Mouse (Mus musculus) A20 (cell line): Measurements from ENCODE around the gene Krt78.

ENCODE experiments used
- DNase-seq: peaks from one replicate; pipeline ENCODE4 v3.0.0-alpha.2; 2011; ENCODE audit warnings: low read depth, low spot score

Krt78 gene

DNA sequence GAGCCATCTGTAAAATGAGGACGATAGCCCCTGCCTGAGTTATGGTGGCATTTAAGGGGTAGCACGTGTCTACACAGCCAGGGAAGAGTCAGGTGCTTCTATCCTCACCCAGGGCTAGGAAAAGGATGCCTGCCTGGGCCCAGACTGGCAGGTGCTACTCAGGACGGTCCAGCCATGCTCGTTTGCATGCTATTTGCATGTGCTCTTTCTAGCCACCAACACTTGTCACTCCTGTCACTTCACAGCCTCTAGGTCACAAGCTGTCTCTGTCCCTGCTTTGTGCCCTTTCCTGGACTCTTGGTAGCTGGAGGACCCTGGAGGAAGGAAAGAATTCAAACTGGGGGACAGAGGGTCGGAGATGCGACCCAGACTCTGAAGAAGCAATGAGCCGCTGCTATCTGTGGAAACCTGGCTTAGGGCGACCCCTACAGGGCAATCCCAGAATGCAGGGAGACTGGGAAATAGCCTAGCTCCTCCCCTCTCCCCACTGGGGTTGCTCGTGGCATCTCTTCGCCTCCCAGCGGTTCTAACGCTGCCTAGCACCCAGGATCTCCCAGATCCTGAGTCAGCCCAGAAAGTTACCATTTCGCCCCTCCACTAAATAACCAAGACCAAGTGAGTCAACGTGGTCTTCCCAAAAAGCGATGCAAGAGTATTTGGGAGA is 19.5 kb upstream of the Krt78 start:
- peak; percentile 89 for DNase-seq

DNA sequence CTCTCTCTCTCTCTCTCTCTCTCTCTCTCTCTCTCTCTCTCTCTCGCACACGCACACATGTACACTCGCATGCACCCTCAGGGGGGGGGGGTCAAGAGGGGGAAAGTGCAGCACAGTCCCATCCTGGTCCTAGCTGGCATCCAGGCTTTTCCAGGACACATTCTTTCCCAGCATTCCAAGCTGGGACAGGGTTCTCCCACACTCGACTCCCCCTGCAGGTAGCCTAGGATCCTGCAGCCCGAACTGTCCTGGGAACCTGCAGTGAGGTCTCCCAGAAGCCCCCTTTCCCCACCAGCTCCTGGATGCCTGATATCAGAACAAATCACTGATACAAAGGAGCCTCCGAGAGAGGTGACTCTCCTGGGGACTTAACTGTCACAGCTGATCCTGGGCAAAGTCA is 16.4 kb upstream of the Krt78 start:
- no peak for DNase-seq

DNA sequence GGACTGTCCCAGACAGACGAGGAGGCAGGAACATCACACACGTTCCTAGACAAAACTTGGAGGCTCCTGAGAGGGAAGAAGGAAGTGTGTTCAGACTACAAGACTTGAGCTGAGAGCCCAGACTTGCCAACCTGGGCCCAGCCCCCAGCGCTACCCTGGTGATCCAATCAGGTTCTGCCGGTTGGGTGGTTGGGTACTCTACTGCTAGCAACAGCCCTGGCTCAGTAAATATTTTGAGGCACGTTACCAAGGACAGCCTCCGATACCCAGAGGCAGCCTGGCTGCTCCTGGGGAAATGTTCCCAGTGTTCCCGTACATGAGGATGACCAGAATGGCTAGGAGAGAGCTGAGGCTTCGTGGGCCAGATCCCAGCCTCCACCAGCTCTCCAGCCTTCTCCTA is 12.7 kb upstream of the Krt78 start:
- no peak for DNase-seq

DNA sequence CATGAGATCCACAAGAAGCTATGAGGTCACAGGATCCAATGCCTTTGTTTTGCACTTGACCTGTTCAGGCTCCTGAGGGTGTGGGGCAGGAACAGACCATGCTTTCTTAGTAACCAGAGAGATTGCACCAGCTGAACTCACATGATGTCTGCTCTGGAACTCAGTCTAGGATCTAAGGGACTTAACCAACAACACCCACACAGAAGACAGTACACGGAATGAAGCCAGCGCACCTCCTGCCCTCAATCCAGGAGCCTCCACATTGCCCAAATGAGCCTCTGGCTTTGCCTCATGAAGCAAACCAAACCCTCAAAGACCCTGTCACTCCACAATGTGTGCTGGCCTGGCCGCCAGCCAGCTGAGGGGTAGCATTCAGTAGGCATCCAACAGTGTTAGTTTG is 4.8 kb upstream of the Krt78 start:
- no peak for DNase-seq

DNA sequence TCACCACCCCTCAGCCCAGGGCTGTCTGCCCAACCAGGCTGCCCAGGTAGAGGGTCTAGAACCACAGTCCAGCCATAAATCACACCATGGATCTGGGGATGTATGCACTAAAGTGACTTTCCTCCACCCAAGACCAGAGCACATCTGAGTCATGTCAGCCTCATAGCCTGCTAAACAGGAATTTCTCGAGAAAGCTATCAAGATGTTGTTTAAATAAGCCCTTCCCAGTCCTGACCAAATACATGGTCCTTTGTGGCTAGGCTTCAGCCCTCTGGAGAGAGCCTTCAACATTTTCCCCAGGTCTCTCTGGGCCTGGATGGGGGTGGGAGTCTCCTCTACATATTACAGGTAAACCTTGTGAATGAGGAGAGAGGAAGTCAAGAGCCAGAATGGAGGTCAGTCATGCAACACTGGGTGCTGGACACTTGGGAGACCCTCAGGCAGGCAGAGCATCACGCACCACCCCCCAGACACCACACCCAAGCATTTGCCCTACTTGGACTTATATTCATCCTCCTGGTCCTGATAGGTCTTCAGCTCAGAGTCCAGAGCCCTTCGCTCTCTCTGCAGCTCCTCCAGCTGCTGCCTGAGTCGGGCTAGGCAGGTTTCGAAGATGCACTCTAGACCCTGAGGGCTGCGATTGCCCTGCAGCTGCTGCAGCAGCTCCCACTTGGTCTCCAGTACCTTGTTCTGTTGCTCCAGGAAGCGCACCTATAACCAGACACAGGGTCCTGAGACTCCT is 1.2 kb downstream of the Krt78 start:
- DNase-seq, result no peak

DNA sequence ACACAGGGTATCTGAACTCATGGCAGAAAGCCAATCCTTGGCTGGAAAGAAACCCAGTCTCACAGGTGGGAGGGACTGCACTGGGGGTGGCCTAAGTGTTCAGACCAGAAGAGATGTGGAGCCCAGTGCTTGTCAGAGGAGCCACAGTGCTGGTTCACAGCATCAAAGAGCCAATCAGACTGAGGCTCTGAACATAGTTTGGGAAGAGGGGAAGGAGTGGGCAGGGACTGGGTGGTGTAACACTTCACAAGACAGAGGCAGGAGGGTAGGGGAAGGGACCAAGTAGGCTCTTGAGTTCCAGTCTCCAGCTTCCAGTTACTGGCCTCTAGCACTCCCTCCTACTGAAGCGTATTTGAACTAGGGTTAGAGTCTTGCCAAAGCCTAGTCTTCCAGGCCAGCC is 8.7 kb downstream of the Krt78 start:
- DNase-seq, result no peak

DNA sequence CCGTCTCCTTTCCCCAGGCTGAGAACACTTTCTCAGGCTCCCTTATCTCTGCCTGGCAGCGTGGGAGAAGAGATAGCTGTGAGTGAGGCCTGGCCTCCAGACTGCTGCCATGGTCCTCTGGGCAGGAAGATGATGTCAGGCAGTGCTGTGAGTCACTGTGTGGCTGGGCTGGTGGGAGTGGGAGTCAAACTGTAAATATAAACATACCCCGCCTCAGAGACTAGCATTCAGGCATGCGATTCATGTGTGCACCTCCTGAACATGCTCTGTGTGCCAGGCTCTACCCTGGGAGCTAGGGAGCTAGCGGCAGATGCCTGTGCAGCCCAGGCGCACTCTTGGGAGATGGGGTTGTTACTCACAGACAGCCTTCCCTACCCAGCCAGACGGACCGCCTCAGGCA is 12.1 kb downstream of the Krt78 start:
- no peak for DNase-seq

DNA sequence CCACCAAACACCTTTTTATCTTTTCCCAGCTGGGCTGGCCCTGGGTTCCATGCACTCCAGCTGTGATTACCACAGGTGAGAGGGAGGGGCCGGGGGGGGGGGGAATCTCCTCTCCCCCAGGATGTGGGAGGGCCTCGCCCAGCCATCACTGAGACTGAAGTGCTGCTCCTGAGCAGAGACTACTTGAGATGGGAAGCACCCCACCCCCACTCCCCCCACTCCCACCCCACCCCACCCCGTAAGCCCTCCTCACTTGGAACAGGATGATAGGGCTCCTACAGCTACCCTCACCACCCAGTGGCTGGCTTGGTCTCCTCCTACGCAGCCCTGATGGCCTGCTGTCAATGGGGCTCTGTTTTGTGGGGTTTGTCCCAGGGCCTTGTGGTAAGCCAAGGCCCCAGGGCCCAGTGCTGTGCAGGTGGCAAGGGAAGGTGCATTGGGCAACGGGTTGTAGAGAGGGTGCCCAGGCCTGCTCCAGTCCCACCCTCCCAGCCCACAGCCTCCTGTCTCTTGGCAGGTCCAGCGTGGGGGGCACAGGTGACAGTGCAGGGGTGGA is 13.7 kb downstream of the Krt78 start, which contains the start of gene Krt79:
Gene Krt79, minus strand, starts transcription at position 51 of the 556 bp plus-strand sequence.
- DNase-seq, result no peak

DNA sequence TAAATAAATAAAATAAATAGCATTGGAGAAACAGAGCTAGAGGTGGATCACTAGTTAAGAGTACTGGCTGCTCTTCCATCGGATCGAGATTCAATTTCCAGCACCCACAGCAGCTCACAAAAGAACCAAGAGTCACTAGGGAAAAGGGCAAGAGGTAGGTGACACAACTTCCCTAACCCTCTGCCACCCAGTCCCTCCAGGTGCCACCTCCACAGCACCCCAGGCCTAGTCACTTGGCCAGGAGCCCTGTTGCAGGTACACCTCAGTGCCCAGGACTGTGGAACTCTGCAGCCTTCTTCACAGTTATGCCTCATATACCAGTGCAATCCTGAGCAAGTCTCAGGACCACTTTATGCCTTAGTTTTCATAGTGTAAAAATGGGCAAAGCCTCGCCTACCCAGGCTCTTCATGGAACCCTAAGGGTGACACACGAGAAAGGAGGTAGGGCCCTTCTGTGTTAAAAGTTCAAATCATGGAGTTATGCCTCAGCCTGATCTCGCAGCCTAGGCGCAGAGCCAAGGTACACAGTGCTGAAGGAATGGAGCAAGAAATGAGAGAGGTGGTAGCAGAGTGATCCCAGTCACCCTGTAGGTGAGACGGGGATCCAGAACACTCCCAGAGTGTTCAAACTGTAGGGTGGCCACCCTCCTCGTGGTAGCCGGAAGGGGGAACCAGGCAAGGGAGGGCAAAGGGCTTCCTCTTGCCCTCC is 15.3 kb downstream of the Krt78 start:
- no peak for DNase-seq

DNA sequence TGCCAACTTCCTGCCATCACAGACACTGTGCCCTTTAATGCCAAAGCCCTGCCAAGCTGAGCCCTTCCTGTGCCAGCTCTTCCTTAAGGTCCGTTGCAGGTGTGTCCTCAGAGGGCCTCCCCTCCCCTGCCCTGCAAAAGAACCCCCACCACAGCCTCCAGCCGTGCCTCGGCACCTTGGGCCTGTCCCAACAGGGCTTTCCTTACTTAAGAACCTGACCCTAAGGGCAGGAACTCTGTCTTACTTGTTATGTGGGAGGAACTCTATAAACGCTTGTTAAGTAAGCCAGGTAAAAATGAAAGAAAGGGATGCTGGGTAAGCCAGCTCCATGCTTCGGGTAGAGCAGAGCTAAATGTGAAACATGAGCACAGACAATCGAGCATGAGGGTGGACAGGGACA is 21.1 kb downstream of the Krt78 start:
- DNase-seq, result no peak

DNA sequence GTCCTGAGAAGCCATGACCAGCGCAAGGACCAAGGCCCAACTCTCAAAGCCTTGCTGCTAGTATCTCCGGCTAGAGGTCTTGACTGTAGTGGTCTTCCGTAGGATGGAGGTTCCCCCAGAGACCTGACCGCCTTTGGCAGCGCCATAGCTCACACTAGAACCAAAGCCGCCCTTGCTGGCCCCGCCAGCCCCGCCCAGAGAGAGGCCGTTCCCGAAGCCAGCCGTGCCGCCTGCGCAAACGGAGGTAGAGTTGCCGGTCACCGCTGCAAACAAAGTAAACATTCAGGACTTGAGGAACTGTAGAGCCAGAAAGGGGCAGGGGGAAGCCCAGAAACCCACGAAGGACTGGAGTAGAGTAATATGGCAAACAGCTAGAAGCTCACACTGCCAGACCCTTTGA is 24.4 kb downstream of the Krt78 start:
- no peak for DNase-seq

DNA sequence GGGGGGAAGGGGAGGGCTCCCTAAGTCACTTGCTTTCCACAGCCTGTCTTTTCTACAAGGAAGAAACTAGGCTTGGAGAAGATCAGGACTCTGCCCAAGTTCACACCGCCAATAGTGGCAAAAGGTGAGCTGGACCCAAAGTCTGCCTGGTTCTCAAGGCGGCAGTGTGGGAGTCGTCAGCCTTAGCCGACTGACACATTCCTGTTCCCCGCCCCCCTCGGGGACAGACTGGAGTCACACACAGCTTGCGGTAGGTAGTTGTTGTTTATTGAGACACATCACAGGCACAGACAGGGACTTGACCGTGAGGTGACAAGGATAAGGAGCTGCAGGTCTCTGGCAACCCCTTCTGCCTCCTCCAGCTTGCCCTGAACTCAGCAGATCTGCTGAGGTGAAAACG is 25.0 kb downstream of the Krt78 start:
- no peak for DNase-seq

DNA sequence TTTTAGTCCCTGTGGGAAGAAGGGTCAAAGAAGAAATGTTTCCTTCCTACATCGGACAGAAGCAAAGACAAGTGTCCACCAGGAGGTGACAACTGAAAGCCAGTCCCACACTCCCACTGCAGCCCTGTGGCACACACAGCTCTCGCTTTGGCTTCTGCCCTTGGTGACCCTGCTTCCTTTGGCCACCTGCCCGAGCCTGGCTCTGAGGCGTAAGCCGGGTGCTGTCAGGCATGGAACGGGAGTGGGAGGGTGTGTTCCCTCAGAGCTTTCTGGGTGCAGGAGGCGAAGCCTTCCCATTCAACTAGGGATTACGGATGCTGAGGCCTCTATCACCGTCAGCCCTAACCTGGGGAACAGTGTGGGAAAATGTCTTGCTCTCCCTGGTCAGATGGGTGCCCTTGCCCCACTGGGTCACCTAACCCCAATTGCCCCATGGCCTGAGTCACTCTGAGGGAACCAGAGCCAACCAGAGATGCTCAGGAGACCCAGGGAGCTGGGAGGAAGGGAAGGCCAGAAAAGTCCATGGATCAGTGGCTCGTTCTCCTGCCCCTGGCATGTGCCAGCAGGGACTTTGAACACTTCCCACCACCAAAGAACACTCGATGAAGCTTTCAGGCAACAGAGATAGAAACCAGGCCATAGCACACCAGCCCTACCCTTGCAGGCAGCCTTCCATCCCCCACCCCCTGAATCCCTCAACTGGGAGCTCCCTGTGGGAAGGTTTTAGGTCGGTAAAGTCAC is 26.6 kb downstream of the Krt78 start:
- no peak for DNase-seq

DNA sequence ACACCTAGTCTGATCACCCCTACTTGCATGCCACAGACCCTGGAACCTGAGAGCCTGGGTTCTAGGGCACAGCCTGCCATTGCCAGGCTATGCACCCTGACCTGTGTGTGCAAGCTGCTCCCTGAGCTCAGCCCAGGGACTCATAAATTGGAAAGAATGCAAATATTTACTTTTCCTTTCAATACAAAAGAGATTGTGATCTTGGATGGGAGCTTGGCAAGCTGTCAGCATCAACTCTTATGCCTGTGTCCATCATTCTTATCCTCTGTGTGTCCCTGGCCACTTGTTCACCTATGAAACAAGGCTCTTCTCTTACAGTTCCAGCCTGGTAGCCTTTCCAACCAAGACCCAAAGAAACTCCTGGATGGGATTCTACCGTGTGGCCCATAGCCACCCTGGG is 29.0 kb downstream of the Krt78 start:
- DNase-seq, result no peak

DNA sequence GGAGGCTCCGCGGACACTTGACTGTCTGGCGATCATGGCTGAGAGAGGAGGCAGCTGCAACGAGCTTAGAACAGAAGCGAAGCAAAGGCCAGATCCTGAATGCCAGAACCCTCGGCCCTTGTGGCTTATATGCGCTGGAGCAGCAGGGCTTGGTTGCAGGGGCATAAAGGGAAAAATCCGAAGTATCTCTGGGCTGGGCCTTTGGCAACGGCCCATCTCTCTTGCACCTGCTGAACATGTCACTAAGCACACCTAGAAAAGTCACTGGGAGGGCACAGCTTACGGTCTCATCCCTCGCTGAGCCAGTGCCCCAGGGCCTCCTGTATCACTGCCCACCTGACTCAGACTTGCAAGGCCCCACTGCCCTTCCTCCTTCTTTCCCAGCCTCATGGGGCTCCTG is 29.5 kb downstream of the Krt78 start, which contains the start of gene Krt4:
Gene Krt4, minus strand, starts transcription at position 101 of the 400 bp plus-strand sequence.
- DNase-seq, result no peak

DNA sequence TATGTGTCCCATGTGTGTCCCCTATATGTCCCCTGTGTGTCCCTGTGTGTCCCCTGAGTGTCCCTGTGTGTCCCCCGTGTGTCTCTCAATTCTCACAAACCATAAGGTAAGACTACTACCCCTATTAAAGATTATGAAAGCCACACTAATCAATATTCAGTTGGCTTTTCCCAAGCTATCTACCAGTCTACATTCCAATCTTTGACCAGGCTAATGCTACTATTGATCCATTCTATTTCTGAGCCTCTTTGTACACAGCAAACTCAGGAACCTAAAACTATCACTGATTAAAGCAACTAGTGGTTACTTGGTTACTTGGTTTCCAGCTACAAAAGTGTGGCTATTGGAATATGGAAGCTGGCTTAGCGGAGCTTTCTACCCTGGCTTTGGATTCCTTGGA is 31.8 kb downstream of the Krt78 start:
- DNase-seq, result no peak

DNA sequence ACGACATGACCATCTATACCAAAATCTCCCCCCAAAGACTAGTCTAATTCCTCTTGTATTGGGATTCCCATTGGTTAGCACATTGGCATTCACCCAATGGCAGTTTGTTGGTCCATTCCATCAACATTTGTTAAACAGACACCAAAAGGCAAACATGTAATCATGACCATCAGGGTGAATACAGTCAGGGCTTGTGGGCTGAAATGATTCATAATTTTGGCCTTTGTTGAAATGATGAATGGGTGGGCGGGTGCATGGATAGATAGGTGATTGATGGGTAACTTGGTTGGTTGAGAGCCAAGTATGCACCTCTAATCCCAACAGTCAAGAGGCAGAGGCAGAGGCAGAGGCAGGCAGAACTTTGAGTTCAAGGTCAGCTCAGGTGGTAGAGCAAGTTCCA is 38.0 kb downstream of the Krt78 start:
- DNase-seq, result no peak

DNA sequence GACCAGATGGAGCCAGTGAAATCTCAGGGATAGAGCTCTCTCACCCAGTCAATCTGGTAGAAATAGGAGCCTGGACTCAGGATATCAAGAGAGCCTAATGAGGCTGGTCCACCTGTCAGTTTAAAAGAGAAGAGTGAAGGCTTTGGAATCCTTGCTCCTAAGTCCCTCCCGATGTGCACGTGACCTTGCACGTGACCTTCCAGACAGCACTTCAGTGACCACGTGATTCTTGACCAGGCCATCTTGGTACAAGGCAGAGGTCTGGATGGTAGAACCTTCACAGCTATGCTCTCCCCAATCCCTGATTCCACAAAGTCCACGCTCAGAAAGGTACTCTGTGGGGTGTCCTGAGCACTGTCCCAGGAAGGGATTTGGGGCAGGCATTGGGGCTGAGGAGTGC is 49.2 kb downstream of the Krt78 start:
- DNase-seq, result no peak

DNA sequence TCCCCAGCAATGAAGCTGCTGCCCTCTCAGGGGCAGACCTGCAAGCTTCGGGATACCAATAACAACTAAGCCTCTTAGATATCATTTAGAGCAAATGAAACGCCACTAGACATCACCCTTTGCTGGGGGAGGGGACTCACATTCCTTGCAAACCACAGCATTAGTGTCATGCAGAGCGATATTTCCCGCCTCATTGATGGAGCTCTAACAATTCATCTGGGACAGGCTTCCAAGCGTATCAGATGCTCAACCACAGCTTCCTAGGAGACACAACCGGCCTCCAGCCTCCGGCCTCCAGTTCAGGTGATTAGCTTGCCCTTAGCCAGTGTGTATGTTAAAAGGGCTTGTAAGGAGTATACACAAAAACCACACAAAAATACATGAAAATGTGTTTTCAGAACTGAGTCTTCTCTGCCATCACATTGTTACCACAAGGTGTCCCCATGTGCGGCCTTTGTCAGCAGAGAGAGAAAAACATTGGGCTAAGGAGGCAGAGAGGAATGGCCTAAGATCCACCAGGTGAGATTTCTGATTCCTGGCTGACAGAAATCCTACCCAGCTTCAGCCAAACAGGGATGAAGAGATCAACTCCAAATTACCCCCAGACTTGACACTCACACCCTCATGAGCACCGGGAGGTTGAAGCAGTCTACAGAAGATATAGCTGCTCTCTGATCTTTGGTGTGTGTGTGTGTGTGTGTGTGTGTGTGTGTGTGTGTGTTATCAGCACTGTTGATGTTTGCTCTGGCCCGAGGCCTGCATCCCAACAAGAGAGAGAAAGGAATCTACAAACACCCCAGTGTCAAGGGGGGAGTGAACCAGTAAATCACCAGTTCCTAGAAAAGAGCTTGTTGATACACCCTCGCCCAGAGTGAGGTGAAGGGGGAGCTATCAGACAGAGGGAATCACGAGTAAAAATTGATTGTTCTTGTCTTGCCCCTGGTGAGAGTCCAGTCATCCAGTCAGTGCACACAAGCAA is 51.6 kb downstream of the Krt78 start:
- DNase-seq, result no peak
